Mouse (Mus musculus): Measurements from ENCODE around the gene Cdk2ap2.

DNA sequence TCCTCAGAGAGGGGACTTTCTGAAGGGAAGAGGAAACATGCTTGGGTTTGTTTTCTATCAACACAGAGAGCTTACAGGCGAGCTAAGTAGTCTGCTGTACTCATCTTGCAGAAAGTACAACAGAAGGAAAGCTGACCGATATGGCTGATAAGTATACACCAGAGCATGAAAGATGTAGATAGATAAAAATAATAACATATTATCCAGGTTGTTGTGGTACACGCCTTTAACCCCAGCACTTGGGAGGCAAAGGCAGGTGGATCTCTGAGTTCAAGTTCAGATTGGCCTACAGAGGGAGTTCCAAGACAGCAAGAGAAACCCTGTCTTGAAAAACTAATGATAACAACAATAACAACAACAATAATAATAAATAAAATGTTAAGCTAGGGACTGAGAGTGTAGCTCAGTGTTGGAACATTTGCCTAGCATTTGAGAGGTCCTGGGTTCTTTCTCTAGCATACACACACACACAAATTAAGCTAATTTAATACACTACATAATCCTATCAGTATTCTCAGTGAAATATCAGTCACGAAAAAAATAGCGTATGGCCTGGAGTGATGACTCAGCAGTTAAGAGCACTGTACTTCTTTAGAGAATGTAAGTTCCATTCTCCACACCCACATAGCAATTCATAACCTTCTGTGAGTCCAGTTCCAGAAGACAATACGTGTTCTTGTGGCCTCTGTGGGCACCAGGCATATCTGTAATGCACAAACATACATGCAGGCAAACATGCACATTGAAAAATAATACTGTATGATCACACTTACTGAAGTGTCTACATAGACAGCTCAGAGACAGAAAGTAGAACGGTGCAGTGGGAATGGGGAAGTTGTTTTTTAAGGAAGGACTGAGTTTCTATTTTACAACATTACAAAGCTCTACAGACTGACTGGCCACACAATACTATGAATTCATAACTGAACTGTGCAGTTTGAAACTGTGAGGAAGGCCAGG is 25.7 kb downstream of the Cdk2ap2 start:
- TF ChIP-seq CTCF (IDR thresholded peaks at IDR 0.05; ENCODE audit: low read depth, low read length) (no peak), POLR2AphosphoS5 (IDR thresholded peaks at IDR 0.05; ENCODE audit: insufficient replicate concordance, low read depth, low read length) (no peak), TAL1 (conservative IDR thresholded peaks at IDR 0.05; ENCODE audit: low read depth, low read length) (no peak), GATA1 (IDR thresholded peaks at IDR 0.05; ENCODE audit: borderline replicate concordance, low read length) (no peak), GATA2 (IDR thresholded peaks at IDR 0.05; ENCODE audit: borderline replicate concordance, low read depth, low read length) (no peak)
